Mouse (Mus musculus) MEL (cell line): ENCODE results near the gene Zfpm1. TPM values are rescaled to one million over a fixed set of nuclear protein-coding genes. Genes with fewer than 3 reads are reported as not detected.

ENCODE experiments used
- DNase-seq: peaks from one replicate; pipeline ENCODE4 v3.0.0; 2011; ENCODE audit warnings: low read depth, low spot score
- H3K27ac ChIP-seq: 2 replicates; pipeline ENCODE4 v1.5.1; 2012; ENCODE audit warnings: low read depth, mild to moderate bottlenecking, control low read depth, low read length, moderate library complexity; ENCODE audit not compliant: control insufficient read depth
- H3K27me3 ChIP-seq, 2 experiments: fragments of 150-350 bp in 1 of 2; sonication (generic) in 1 of 2; 2 replicates each; pipeline ENCODE4 v1.6.1; 2012; ENCODE audit warnings: low read length in 2 of 2, mild to moderate bottlenecking in 2 of 2, improper control_type of control experiment in 1 of 2, moderate library complexity in 1 of 2; ENCODE audit not compliant: insufficient read depth in 2 of 2, control insufficient read depth in 1 of 2
- H3K36me3 ChIP-seq, 2 experiments: 2 replicates each; pipeline ENCODE4 v1.6.1; 2012 to 2014; ENCODE audit warnings: low read length in 2 of 2, improper control_type of control experiment in 1 of 2, inconsistent platforms in 1 of 2, mild to moderate bottlenecking in 1 of 2; ENCODE audit not compliant: insufficient read depth in 2 of 2, control insufficient read depth in 1 of 2
- H3K4me1 ChIP-seq, 2 experiments: fragments of 150-350 bp in 1 of 2; sonication (generic) in 1 of 2; 2 replicates each; pipeline ENCODE4 v1.6.1; 2012; ENCODE audit warnings: low read length in 2 of 2, improper control_type of control experiment in 1 of 2, mild to moderate bottlenecking in 1 of 2; ENCODE audit not compliant: insufficient read depth in 2 of 2, control insufficient read depth in 1 of 2
- H3K4me3 ChIP-seq, 2 experiments: fragments of 150-350 bp in 1 of 2; sonication (generic) in 1 of 2; 2 replicates each; pipeline ENCODE4 v1.5.1; 2012; ENCODE audit warnings: low read depth in 2 of 2, low read length in 2 of 2, mild to moderate bottlenecking in 2 of 2, moderate library complexity in 2 of 2, control low read depth in 1 of 2, improper control_type of control experiment in 1 of 2; ENCODE audit not compliant: control insufficient read depth in 1 of 2, insufficient read depth in 1 of 2
- H3K79me2 ChIP-seq: 2 replicates; pipeline ENCODE4 v1.6.1; 2012; ENCODE audit warnings: mild to moderate bottlenecking, low read length, moderate library complexity; ENCODE audit not compliant: control insufficient read depth, poor library complexity, insufficient read depth
- H3K9ac ChIP-seq: 2 replicates; pipeline ENCODE4 v1.6.1; 2012; ENCODE audit warnings: low read depth, mild to moderate bottlenecking, control low read depth, low read length, moderate library complexity; ENCODE audit not compliant: control insufficient read depth, poor library complexity, severe bottlenecking
- H3K9me3 ChIP-seq: fragments of 150-350 bp; sonication (generic); replicated peaks from 2 replicates; pipeline ENCODE4 v1.6.1; 2012; ENCODE audit warnings: mild to moderate bottlenecking, low read length, improper control_type of control experiment, moderate library complexity; ENCODE audit not compliant: insufficient read depth
- CHD2 ChIP-seq: IDR thresholded peaks from 2 replicates; pipeline ENCODE4 v1.6.1; 2011; ENCODE audit warnings: low read length, improper control_type of control experiment
- E2F4 ChIP-seq: IDR thresholded peaks from 2 replicates; pipeline ENCODE4 v1.6.1; 2011; ENCODE audit warnings: low read depth, low read length, improper control_type of control experiment, borderline replicate concordance
- ELF1 ChIP-seq: IDR thresholded peaks from 2 replicates; pipeline ENCODE4 v1.6.1; 2014; ENCODE audit warnings: low read depth, mild to moderate bottlenecking, inconsistent platforms, low read length, improper control_type of control experiment, moderate library complexity
- EP300 ChIP-seq, 2 experiments: IDR thresholded peaks; 2 replicates each; pipeline ENCODE4 v1.6.1; 2011; ENCODE audit warnings: improper control_type of control experiment in 2 of 2, low read length in 2 of 2, low read depth in 1 of 2, mild to moderate bottlenecking in 1 of 2
- ETS1 ChIP-seq: IDR thresholded peaks from 2 replicates; pipeline ENCODE4 v1.6.1; 2012; ENCODE audit warnings: low read depth, mild to moderate bottlenecking, inconsistent platforms, low read length, improper control_type of control experiment, moderate library complexity
- GABPA ChIP-seq: IDR thresholded peaks from 2 replicates; pipeline ENCODE4 v1.6.1; 2012; ENCODE audit warnings: low read depth, mild to moderate bottlenecking, inconsistent platforms, low read length, improper control_type of control experiment, moderate library complexity
- GATA1 ChIP-seq: IDR thresholded peaks from 2 replicates; pipeline ENCODE4 v1.6.1; 2011; ENCODE audit warnings: low read depth, low read length, improper control_type of control experiment
- HCFC1 ChIP-seq: IDR thresholded peaks from 2 replicates; pipeline ENCODE4 v1.6.1; 2012; ENCODE audit warnings: low read depth, mild to moderate bottlenecking, inconsistent platforms, low read length, improper control_type of control experiment, moderate library complexity
- JUND ChIP-seq: IDR thresholded peaks from 2 replicates; pipeline ENCODE4 v1.6.1; 2011; ENCODE audit warnings: low read depth, mild to moderate bottlenecking, improper control_type of control experiment, low read length
- MAX ChIP-seq: IDR thresholded peaks from 2 replicates; pipeline ENCODE4 v1.6.1; 2011; ENCODE audit warnings: low read length, improper control_type of control experiment
- MEF2A ChIP-seq: IDR thresholded peaks from 2 replicates; pipeline ENCODE4 v1.6.1; 2014; ENCODE audit warnings: low read depth, mild to moderate bottlenecking, inconsistent platforms, low read length, improper control_type of control experiment; ENCODE audit not compliant: poor library complexity, insufficient replicate concordance, severe bottlenecking; ENCODE audit errors: extremely low read depth
- MXI1 ChIP-seq: IDR thresholded peaks from 2 replicates; pipeline ENCODE4 v1.6.1; 2011; ENCODE audit warnings: mild to moderate bottlenecking, low read depth, low read length, improper control_type of control experiment
- MYB ChIP-seq: IDR thresholded peaks from 2 replicates; pipeline ENCODE4 v1.6.1; 2011; ENCODE audit warnings: mild to moderate bottlenecking, low read depth, low read length, improper control_type of control experiment
- NRF1 ChIP-seq: IDR thresholded peaks from 2 replicates; pipeline ENCODE4 v1.6.1; 2014; ENCODE audit warnings: low read depth, mild to moderate bottlenecking, inconsistent platforms, low read length, improper control_type of control experiment, moderate library complexity; ENCODE audit not compliant: poor library complexity, insufficient read depth, severe bottlenecking
- POLR2AphosphoS2 ChIP-seq: IDR thresholded peaks from 2 replicates; pipeline ENCODE4 v1.6.1; 2011; ENCODE audit warnings: low read length, improper control_type of control experiment
- SIN3A ChIP-seq: IDR thresholded peaks from 2 replicates; pipeline ENCODE4 v1.6.1; 2012; ENCODE audit warnings: low read length, improper control_type of control experiment, inconsistent platforms
- SMC3 ChIP-seq: IDR thresholded peaks from 2 replicates; pipeline ENCODE4 v1.6.1; 2011; ENCODE audit warnings: low read depth, low read length, improper control_type of control experiment
- TAL1 ChIP-seq: IDR thresholded peaks from 2 replicates; pipeline ENCODE4 v1.6.1; 2012; ENCODE audit warnings: mild to moderate bottlenecking, inconsistent platforms, low read length, moderate library complexity, mixed read lengths
- TBP ChIP-seq: IDR thresholded peaks from 2 replicates; pipeline ENCODE4 v1.8.0; 2011; ENCODE audit warnings: low read depth, low read length, improper control_type of control experiment
- TCF12 ChIP-seq: IDR thresholded peaks from 2 replicates; pipeline ENCODE4 v1.6.1; 2014; ENCODE audit warnings: low read depth, mild to moderate bottlenecking, inconsistent platforms, low read length, improper control_type of control experiment, moderate library complexity
- UBTF ChIP-seq: IDR thresholded peaks from 2 replicates; pipeline ENCODE4 v1.6.1; 2012; ENCODE audit warnings: low read depth, mild to moderate bottlenecking, inconsistent platforms, low read length, improper control_type of control experiment, moderate library complexity, borderline replicate concordance; ENCODE audit not compliant: insufficient read depth
- USF1 ChIP-seq: IDR thresholded peaks from 2 replicates; pipeline ENCODE4 v1.6.1; 2014; ENCODE audit warnings: low read depth, mild to moderate bottlenecking, inconsistent platforms, low read length, improper control_type of control experiment, moderate library complexity
- USF2 ChIP-seq, 2 experiments: IDR thresholded peaks; 2 replicates each; pipeline ENCODE4 v1.6.1; 2011 to 2012; ENCODE audit warnings: improper control_type of control experiment in 2 of 2, low read length in 2 of 2, borderline replicate concordance in 1 of 2, inconsistent platforms in 1 of 2, low read depth in 1 of 2, mild to moderate bottlenecking in 1 of 2; ENCODE audit not compliant: insufficient read depth in 1 of 2
- ZMIZ1 ChIP-seq: IDR thresholded peaks from 2 replicates; pipeline ENCODE4 v1.6.1; 2012; ENCODE audit warnings: low read depth, mild to moderate bottlenecking, inconsistent platforms, low read length, improper control_type of control experiment, moderate library complexity
- ZNF384 ChIP-seq: IDR thresholded peaks from 2 replicates; pipeline ENCODE4 v1.6.1; 2012; ENCODE audit warnings: low read depth, mild to moderate bottlenecking, inconsistent platforms, low read length, improper control_type of control experiment
- polyA plus RNA-seq, 2 experiments: library from polyadenylated mRNA; stranded (reverse) in 1 of 2; unstranded in 1 of 2; fragments of >175 nt in 1 of 2; fragments of >200 nt in 1 of 2; gene quantifications; 2 replicates each; pipeline versions ENCODE4 v1.2.1 to v1.2.4; 2012; ENCODE audit warnings: low replicate concordance in 2 of 2, low read depth in 1 of 2; ENCODE audit not compliant: insufficient read length in 2 of 2, insufficient read depth in 1 of 2, missing spikeins in 1 of 2
- total RNA-seq: library from RNA; depleted of rRNA; stranded (reverse); fragments of 300-350 nt; gene quantifications from 2 replicates; pipeline ENCODE4 v1.2.3, GENCODE M21; 2012

The Zfpm1 gene
- total and polyA plus RNA-seq, 3 experiments: 133 to 343 (median 260) TPM

GRCm38 (mm10) chr8:122295389-122295788 lies 13.4 kb downstream of the Zfpm1 start:
- TF ChIP-seq NRF1: no peak
- TF ChIP-seq UBTF: no peak
- no peak for TF ChIP-seq JUND
- TF ChIP-seq MYB: no peak
- TF ChIP-seq USF1: no peak
- TF ChIP-seq MXI1: no peak
- no peaks in the 10 kb centered on the region for H3K27me3 ChIP-seq
- no peaks in the 10 kb centered on the region for H3K9me3 ChIP-seq
- no peak for DNase-seq
- H3K4me3 ChIP-seq: no peak overlapping the region
- peaks cover 87% of the 10 kb centered on the region for H3K79me2 ChIP-seq
- H3K9ac ChIP-seq: peak overlapping the region; percentile 53
- peaks cover 13 to 67% of the 10 kb centered on the region in 2 experiments; a peak in 3 of 4 replicates for H3K36me3 ChIP-seq
- peak overlapping the region; percentile 95 for H3K27ac ChIP-seq
- H3K4me1 ChIP-seq: peaks cover 18 to 84% of the 10 kb centered on the region in 2 experiments

GRCm38 (mm10) chr8:122296173-122297001 lies 14.4 kb downstream of the Zfpm1 start:
- Histone ChIP-seq H3K27ac (peak overlapping the region; percentile 95), H3K4me3 (no peak overlapping the region), H3K9ac (peak overlapping the region; percentile 62)
- TF ChIP-seq USF1: 0 out of 2 replicates have a peak, but pooled peaks have one; percentile 5
- TF ChIP-seq TBP: peak; percentile 45; the same call in 1 of the 2 replicates
- TF ChIP-seq SMC3: no peak
- peak; percentile 11; the same call in 1 of the 2 replicates for TF ChIP-seq TAL1
- TF ChIP-seq MEF2A: no peak
- TF ChIP-seq TCF12: peak; percentile 78
- TF ChIP-seq ZMIZ1: no peak
- TF ChIP-seq ETS1: peak; percentile 90
- no peak for TF ChIP-seq USF2 (IDR thresholded peaks at IDR 0.05; ENCODE audit: borderline replicate concordance in 1 of 2, insufficient read depth in 1 of 2, low read depth in 1 of 2, low read length in 2 of 2)
- 0 out of 2 replicates have a peak, but pooled peaks have one; percentile 19 for TF ChIP-seq MAX
- peak; percentile 37 to 77 for TF ChIP-seq EP300 (IDR thresholded peaks at IDR 0.05; ENCODE audit: low read depth in 1 of 2, low read length in 2 of 2)
- TF ChIP-seq GABPA: no peak
- TF ChIP-seq CHD2: no peak
- peak; percentile 81; the same call in 1 of the 2 replicates for TF ChIP-seq E2F4
- TF ChIP-seq POLR2AphosphoS2: no peak
- no peak for TF ChIP-seq ELF1
- TF ChIP-seq MXI1: no peak
- peak; percentile 76 for TF ChIP-seq GATA1
- no peak for TF ChIP-seq ZNF384
- peak; percentile 69 for TF ChIP-seq SIN3A
- TF ChIP-seq HCFC1: 0 out of 2 replicates have a peak, but pooled peaks have one; percentile 34
- TF ChIP-seq, all 39 proteins: peak for 11
- peaks cover 15 to 57% of the 10 kb centered on the region in 2 experiments for H3K36me3 ChIP-seq
- peaks cover 89% of the 10 kb centered on the region for H3K79me2 ChIP-seq
- peaks cover 15 to 74% of the 10 kb centered on the region in 2 experiments for H3K4me1 ChIP-seq
- no peaks in the 10 kb centered on the region for H3K27me3 ChIP-seq
- H3K9me3 ChIP-seq: no peaks in the 10 kb centered on the region
- DNase-seq: peak; percentile 76
